Mouse (Mus musculus): Measurements from ENCODE around the gene Myl6b.
"Not testable (repeated sequence)": the region's sequence is repeated elsewhere in the genome, so short reads cannot be mapped to it uniquely, and the experiment has no call there.

Myl6b gene

DNA sequence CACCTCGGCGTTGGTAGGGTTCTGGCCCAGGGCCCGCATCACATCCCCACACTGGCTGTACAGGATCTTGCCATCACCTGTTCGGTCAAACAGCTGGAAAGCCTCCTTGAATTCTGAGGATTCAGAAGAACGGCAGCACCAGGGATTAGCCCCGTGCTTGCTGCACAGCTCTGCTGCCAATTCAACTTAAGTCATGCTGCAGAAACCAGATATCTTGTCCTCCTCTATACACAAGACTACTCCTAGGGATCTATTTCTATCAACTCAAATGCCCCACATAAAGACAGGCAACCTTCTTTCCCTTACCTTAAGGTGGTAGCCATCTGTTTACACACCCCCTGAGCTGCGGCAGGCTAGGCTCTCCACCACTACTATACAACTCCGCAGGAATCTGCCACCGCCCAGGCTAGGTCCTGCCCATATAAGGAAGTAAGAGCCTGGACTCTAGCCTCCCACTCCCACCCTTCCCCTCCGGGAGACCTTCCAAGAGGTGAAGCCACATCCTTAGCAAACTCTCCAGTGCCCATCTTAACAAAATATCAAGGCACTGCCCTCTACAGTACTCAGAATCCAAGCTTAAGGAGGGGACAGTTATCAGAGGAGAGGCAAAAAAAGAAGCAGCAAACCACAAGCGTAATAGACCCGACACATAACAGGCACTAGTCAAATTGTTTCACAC, 5.7 kb downstream of the Myl6b start:
- peak; percentile 61 for DNase-seq

DNA sequence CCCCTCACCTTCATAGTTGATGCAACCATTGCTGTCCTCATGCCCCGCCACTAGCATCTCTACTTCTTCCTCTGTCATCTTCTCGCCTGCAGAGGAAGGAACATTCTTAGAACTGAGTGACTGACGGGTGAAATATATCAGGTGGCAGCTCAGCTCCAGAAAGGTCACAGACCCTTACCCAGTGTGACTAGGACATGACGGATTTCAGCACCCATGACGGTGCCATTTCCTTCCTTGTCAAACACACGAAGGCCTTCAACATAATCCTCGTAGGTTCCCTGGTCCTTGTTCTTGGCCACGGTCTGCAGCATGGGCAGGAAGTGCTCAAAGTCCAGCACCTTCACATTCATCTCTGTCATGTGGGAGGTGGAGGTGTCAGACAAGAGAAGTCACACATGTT, 6.4 kb downstream of the Myl6b start:
- not testable (repeated sequence) for DNase-seq

DNA sequence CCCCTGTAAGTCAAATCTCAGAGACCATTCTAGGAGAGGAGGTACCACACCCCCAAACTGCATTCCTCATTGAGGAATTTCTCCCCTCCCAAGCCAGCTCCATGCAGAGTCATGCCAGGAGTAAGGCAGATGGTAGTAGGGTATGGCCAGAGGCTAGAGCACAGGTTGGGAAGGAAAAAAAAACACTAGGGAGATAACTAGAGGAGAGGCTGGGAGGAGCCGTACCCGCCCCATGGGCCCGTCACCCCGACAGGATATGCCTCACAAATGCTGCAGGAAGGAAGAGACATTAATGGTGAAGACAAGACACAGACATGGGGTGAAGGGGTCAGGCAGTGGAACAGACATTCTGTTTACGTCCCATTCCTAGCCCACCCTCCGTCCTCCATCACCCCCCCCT, 7.0 kb downstream of the Myl6b start:
- no peak for DNase-seq

DNA sequence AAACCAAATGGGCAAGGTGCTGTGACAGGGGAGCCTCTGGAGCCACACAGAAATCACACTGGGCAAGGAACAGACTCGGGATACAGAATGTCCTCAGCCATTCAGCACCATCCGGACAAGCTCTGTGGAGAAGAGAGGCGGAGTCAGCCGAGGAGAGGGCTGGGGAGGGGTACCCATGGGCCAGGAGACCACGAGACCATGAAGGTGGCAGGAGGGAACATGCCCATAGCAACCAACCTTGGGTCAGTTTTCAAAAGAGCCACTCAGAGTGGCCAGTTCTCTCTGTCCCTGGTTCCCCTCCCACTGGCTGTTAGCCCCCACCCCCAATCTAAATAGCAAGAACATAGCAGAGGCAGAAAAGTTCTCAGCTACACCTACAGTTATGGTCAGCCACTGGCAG, 7.6 kb downstream of the Myl6b start:
- no peak for DNase-seq

DNA sequence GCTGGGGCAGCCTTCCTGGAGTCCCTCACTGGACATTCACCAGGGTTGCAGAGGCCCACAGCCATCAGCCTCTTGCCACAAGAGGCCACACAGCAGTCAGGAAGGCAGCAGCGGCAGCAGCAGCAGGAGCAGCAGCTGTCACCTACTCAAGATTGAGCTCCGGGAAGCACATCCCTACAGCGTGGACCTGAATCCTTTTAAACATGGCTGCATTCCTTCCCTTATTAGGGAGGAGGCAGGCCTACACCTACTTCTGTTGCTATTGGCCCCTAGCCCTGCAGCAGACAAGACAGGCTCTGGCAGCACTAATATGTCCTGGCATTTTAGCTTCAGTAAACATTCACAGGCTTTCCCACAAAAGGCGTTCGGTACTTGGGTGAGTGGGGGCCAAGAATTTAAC, 8.3 kb downstream of the Myl6b start:
- DNase-seq: peak; percentile 54

DNA sequence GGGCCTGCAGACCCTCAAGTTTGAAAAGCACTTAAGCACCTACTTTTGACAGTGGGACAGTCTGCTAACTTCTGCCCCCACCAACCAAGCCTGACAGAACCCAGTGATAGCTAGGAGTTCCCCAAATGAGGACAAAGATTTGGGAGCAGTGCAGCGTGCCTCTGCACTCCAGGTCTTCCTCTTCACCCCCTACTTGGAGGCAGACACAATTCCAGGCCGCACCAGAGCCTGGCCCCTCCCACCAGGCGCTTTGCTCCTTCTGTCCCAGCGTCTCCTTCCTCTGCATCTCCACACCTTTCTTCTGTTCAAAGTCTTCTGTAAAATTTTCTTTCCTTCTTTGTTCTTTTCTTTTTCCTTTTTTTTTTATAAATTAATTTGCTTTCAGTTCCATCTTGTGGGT, 8.7 kb downstream of the Myl6b start:
- DNase-seq: no peak

DNA sequence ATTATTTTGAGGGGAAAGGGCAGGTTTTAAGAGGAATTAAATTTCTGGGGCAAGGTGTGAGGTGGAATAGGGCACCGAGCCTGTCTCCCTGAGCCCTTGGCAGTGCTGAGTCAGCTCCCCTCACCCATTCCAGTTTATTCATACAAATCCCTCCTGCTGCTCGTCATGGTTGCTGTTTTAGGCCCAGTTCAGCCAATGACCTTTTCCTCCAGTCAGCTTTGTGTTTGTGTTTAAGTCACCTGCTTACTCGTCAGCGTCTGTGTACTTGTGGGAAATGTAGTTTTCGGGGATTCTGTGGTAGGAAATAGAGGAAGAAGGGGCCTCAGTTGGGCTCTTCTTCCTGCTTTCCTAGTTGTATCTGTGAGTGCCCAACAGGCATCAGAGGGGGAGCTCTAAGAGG, 9.1 kb downstream of the Myl6b start:
- peak; percentile 40 for DNase-seq

DNA sequence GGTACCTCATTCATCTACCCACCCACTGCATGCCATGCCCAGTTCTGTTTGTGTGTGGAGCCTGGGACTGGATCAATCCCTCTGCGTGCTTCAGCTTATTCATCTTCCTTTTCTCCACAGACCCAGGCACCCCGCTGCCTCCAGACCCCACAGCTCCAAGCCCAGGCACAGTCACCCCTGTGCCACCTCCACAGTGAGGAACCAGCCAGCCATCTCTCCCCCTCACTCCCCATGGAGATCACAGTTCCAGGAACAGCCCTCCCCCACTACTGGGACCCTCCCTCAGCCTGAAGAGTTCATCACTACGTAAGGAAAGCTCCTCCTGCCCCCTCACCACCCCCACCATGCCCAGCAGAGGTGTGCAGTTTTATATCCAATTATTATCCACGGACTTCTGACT, 9.7 kb downstream of the Myl6b start:
- DNase-seq: no peak

DNA sequence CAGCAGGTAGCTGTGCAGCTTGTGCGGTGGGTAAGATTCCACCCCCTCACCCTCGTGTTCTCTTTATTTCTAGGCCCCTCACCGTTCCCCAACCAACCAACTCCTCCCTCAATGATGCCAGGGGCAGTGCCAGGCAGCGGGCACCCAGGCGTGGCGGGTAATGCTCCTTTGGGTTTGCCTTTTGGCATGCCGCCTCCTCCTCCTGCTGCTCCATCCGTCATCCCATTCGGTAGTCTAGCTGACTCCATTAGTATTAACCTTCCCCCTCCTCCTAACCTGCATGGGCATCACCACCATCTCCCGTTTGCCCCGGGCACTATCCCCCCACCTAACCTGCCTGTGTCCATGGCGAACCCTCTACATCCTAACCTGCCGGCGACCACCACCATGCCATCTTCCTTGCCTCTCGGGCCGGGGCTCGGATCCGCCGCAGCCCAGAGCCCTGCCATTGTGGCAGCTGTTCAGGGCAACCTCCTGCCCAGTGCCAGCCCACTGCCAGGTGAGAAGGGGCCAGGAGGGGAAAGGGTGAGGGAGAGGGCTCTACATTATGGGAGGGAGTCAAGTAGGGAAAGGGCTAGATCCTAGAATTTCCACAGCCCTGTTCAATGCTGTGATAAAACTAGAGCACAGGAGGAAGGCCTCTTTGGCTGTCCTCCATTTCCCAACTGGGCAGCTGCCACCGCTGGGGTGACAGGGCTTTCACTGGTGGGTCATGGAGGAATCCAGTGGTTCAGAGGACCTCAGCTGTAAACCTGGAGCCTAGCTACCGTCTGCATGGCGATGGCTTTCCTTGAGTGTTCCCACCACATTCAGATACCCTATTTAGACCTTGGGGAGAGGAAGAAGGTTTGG, 10.4 kb downstream of the Myl6b start:
- DNase-seq: no peak

DNA sequence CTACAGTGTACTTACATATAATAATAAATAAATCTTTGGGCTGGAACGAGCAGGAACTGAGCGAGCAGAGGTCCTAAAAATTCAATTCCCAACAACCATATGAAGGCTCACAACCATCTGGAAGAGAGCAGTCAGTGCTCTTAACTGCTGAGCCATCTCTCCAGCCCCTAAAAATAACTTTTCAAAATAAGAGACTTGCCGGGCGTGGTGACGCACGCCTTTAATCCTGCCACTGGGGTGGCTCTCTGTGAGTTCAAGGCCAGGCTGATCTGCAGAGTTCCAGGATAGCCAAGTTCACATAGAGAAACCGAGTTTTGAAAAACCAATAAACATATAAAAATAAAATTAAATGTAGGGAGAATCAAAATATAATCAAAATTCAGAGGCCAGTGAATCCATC, 12.1 kb downstream of the Myl6b start:
- no peak for DNase-seq

DNA sequence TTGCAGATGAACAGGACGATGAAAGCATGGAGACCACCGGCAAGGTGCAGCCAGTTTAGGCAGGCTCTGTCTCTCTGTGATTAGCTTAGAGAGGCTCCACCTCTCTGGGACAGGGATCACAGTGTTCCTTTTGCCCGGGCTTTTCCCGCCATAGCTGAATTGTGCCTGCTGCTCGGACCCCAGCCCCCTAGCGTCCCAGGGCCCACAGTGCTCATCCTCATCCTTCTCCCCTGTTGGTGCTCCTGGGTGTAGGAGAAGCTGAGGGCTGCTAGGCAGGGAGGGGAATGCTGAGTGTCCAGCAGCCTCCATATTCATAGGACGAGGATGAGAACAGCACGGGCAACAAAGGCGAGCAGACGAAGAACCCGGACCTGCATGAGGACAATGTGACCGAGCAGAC, 24.1 kb downstream of the Myl6b start:
- no peak for DNase-seq

DNA sequence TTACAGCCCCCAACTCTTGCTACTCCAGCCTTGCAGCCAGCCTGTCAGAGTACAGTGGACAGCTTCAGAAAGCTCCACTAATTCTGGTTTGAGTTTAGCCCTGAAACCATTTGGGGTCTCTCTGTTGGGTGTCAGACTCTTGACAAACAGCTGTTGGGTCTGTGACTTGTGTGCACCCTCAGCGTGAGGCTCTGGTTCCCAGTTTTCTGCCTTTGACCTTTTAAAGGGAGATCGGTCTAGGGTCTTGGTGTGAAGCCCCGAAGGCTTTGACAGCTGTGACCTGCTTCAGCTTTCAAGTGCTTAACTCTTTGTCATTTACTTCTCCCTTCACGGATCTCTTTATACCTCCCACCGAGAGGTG, 38.2 kb downstream of the Myl6b start:
- DNase-seq: no peak

DNA sequence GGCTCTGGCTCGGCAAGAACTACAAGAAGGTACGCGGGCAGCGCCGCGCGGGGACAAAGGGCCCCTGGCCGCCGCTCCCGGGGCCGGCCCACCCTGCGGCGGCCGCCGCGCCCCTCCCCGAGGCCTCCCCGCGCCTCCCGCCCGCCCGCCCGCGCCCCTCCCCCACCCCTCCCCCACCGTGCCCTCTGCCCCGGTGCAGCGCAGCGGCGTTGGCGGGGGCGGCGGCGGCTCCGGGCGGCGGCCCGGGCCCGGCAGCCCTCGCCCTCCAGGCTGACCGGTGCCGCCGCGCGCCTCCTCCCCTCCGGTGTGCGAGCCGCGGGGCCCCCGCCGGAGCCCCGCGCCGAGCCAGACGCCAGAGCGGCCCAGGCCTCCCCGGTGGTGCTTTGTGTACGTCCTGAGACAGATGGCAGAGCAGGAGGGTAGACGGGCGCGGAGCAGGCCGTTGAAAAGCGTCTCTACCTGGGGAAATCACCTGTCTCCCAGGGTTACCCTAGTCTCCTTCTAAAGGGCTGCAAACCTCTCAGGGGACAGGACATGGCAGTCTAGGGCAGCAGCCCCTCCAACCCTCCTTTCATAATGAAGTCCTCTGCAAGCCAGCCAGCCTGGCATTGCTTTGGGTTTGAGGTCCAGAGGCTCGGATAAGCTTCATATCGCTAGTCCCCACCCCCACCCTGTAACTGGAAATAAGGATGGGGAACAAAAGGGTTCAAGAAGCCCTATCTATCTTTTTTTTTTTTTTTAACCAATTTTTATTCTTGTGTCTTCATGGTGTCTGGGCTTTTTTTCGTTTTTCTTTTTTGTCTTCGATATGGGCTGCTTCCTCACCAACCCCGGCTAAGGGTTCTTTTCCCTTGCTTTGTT, 38.8 kb downstream of the Myl6b start:
- DNase-seq: no peak

DNA sequence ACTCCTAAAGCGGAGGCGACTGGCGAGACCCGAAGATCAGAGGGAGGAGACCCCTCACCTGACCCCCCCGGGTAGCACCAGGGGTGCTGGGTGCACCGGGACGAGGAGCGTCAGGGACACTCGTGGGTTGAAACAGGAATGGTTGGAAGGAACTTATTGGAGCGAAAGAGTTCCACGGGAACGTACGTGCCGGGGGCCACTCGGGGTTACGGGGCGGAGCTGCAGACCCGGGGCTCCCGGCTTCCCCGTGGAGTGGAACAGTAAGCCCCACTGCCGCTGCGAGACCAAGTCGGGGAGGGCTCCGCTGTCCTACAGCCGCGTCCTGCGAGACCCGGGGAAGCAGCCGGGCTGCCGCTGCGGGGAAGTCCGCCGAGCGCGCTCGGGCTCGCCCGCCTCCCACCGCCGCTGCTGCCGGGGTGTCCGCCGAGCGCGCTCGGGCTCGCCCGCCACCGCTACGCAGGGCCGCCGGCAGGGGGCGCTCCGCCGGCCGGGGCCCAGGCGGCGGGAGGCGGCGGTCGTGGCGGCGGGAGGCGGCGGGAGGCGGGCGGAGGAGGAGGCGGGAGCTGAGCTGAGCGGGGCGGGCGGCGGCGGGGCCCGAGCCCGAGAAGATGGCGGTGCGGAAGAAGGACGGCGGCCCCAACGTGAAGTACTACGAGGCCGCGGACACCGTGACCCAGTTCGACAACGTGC, 39.6 kb downstream of the Myl6b start, which contains the start of gene Smarcc2:
Smarcc2 (plus strand) TSS at position 530 of the 690 bp plus-strand sequence.
- DNase-seq: peak; percentile 79

DNA sequence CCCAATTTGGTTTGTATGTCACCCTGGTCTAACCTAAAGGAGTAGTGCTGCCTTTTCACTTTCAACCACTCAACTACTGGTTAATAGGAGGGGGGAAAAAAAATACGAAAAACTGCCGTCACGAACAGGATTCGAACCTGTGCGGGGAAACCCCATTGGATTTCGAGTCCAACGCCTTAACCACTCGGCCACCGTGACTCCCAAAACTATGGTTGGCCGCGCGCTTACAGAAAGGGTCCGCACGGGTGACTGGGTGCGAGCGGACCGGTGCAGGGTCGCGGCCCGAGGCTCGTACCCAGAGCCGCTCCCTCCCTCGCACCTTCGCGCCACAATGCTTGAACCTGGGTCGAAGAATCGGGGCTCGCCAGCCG, 40.2 kb downstream of the Myl6b start:
- DNase-seq: peak; percentile 79

DNA sequence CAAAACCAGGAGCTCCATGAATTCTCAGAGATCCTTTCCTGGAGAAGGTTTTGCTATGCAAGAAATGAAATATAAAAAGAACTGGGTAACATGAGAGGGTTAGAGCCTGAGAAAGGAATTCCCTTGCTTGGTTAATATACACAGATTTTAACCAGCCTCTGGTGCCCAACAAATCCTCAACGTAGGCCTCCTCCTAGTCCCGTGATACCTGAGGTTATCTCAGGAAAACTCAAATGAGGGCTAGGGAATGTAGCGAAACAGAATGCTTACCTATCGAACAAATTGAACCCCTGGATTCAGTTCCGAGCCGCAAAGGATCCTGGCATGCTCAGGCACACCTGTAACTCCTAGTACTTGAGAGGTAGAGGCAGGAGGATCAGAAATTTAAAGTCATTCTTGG, 40.8 kb downstream of the Myl6b start:
- DNase-seq: no peak

DNA sequence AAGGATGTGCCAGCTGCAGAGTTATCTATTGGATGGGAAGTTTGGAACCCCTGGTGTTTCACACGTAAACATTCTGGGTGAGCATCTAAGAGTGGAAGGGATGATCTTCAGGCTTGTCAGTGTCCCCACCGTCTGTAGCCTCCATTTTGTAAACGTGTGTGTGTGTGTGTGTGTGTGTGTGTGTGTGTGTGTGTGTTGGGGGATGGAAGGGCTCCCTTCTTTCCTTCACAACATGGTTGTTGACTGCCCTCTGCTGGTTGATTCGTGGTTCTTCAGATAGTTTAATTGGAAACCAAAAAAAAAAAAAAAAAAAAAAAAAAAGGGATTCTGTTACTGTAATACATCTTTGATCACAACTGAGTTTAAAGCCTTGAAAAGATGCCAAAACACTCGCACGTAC, 43.2 kb downstream of the Myl6b start:
- DNase-seq: peak; percentile 66

DNA sequence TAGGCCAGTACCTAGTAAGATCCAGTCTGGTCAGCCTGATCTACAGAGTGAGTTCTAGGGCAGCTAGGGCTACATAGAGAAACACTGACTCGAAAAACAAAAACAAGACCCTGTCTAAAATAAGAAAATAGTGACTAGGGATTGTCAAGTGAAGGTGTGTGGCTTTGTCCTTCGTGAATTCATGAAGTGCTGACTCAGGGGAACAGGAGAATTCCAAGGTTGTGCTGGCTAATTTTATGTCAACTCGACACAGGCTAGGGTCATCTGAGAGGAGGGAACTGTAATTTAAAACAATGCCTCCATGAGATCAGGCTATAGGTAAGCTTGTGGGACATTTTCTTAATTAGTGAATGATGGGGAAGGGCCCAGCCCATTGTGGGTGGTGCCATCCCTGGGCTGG, 44.0 kb downstream of the Myl6b start:
- no peak for DNase-seq

DNA sequence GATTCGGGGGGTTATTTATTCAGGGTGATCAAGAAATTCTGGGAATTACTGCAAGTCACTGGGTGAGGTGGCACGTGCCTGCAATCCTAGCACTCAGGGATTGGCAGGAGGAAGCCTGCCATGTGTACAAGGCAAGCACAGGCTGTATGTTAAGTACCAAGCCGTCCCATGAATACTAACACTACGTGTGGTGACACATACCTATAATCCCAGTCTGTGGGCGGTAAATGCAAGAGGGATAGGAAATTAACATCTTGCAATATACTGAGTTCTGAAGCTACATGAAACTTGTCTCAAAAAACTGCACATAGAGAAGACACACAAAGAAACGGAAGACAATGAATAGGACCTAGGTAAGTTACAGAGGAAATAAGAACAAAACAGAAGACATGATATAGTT, 47.5 kb downstream of the Myl6b start:
- no peak for DNase-seq

DNA sequence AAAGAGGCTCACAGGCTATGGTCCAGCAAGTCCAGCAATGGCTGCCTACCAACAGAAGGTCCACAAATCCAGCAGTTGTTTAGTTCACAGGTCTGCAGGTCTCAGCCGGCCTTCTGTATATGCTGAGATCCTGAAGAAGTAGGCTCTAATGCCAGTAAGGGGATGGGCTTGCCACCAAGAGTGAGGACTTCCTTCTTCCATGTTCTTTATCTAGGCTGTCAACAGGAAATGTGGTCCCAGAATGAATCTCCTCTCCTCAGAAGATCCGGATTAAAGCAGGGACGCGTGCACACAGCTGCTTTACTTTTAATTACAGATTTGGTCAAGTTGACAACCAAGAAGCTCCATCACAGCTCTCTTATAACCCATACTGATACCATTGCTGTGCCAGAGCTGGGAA, 53.1 kb downstream of the Myl6b start:
- no peak for DNase-seq

DNA sequence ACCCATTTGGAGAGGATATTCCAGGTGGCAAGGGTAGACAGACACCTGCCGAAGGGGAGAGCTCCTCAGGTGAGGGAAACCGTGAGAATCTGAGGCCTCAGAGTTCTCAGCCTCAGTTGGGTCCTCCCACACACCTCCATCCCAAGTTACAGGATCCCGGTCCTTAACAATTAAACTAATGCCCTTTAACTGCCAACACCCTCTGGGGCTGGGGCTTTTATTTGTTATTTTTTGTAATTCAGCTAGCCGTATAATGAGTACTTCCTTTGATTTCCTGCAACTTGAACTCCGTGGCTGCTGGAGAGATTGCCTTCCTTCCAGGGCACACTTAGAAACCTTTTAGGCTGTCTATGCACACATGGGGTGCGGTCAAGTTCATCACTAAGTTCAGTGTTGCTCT, 54.1 kb downstream of the Myl6b start:
- no peak for DNase-seq

Measured in layer of hippocampus, adult 9-11 months (tissue).